Mouse (Mus musculus) E14TG2a.4 (cell line): ENCODE data around the gene Spata13.

Experiments used
- CTCF ChIP-seq: conservative IDR thresholded peaks from 2 replicates; pipeline ENCODE4 v1.5.1; 2014; ENCODE audit warnings: low read length
- NANOG ChIP-seq: IDR thresholded peaks from 2 replicates; pipeline ENCODE4 v1.6.1; 2014; ENCODE audit warnings: borderline replicate concordance, low read length, mixed read lengths
- POU5F1 ChIP-seq: IDR thresholded peaks from 2 replicates; pipeline ENCODE4 v1.6.1; 2014; ENCODE audit warnings: low read length, borderline replicate concordance

DNA sequence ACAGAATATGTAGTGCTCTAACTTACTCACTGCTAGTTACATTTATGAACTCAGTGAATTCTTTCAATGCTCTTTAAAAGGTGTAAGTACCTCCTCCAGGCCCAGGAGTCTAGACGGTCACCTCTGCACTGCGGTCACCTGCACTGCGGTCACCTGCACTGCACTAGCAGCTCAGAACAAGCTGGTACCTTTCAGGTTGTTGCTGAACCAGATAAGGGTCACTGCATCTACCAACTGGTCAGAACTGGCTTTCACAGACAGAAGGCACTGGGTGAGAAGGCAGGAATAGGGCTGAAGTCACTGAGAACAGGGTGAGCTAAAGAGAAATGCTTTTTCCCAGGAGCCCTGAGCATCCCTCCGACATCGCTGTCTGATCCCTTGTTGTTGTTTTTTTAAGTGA lies 120.9 kb downstream of the Spata13 start:
- no peak for TF ChIP-seq CTCF
- TF ChIP-seq NANOG = no peak
- TF ChIP-seq POU5F1 = no peak
